Mouse (Mus musculus) cortical plate, adult 2 months (tissue): ENCODE measurements at regions not wholly inside any gene's neighbourhood (a gene's known extent, or its start where the extent isn't known, plus 50 kb on each side); places are given as distances from the start of the nearest gene placed in this dataset.

Experiments used
- CTCF ChIP-seq: fragments of 200-500 bp; IDR thresholded peaks from 2 replicates; pipeline ENCODE4 v1.5.1; 2011; ENCODE audit warnings: mild to moderate bottlenecking, control low read depth, low read length; ENCODE audit not compliant: insufficient read depth; ENCODE audit errors: extremely low read depth
- POLR2A ChIP-seq: fragments of 200-500 bp; IDR thresholded peaks from 2 replicates; pipeline ENCODE4 v1.6.1; 2011; ENCODE audit warnings: mild to moderate bottlenecking, low read length, control low read depth; ENCODE audit not compliant: insufficient read depth; ENCODE audit errors: extremely low read depth

DNA sequence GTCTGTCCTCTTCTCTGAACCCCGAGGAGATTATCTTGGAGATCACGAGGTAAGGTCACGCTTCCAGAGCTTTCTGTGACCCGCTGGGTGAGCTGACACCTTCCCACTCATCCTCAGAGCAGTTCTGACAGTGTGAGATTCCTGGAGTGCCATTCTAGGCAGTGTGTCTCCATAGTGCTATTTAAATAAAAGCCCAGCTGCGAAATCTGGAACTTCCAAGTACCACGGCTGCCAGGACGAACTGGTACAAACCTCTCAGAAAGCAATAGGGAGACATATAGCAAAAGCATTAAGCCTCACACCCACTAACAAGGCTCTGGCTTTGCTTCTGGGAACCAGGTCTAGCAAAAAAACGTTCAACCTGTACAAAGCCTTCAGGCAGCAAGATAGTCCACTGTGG lies 261.4 kb upstream of the Cdyl start:
- TF ChIP-seq CTCF, result no peak
- no peak for TF ChIP-seq POLR2A
